Mouse (Mus musculus): ENCODE results near the gene Cd163. TPM values are rescaled to one million over a fixed set of nuclear protein-coding genes. Genes with fewer than 3 reads are reported as not detected.

Gene Cd163
- polyA plus RNA-seq, 1 experiment from 2014 or later: 1.6 TPM

- no peak for ATAC-seq (ENCODE audit: low FRiP score, low TSS enrichment)
- WGBS: 85% methylated on average over 6 of the region's 6 CpGs
Observed at GRCm38 (mm10) chr6:124312292-124312691, 7.8 kb downstream of the Cd163 start.

GRCm38 (mm10) chr6:124320371-124320770 is 15.9 kb downstream of the Cd163 start:
- no peaks in the 10 kb centered on the region for H3K9me3 ChIP-seq (ENCODE audit: control insufficient read depth, low read length)
- no peak overlapping the region for H3K27ac ChIP-seq (replicated peaks)
- H3K36me3 ChIP-seq (ENCODE audit: control insufficient read depth, insufficient read depth, low read length): no peaks in the 10 kb centered on the region
- H3K27me3 ChIP-seq (ENCODE audit: control insufficient read depth, insufficient read depth, low read length): no peaks in the 10 kb centered on the region
- TF ChIP-seq EP300 (optimal IDR thresholded peaks at IDR 0.05) (no peak), CTCF (IDR thresholded peaks at IDR 0.05; ENCODE audit: low read depth) (no peak)
- no peak overlapping the region for H3K9ac ChIP-seq (ENCODE audit: low read length)
- WGBS: 63% methylated on average over 6 of the region's 6 CpGs
- H3K4me3 ChIP-seq (ENCODE audit: low read depth, low read length): no peak overlapping the region
- H3K4me1 ChIP-seq (replicated peaks; ENCODE audit: control insufficient read depth, insufficient read depth): no peaks in the 10 kb centered on the region
- ATAC-seq (ENCODE audit: low FRiP score, low TSS enrichment) (no peak), DNase-seq (ENCODE audit: low spot score) (no peak)
- no peak overlapping the region for H3K4me2 ChIP-seq (replicated peaks; ENCODE audit: low read depth)

More at GRCm38 (mm10) chr6:124312292-124312691, 7.8 kb downstream of the Cd163 start:
- Histone ChIP-seq H3K4me2 (replicated peaks; ENCODE audit: low read depth) (no peak overlapping the region), H3K36me3 (ENCODE audit: control insufficient read depth, insufficient read depth, low read length) (no peaks in the 10 kb centered on the region), H3K9me3 (ENCODE audit: control insufficient read depth, low read length) (no peaks in the 10 kb centered on the region), H3K27ac (replicated peaks) (no peak overlapping the region), H3K27me3 (ENCODE audit: control insufficient read depth, insufficient read depth, low read length) (no peaks in the 10 kb centered on the region), H3K9ac (ENCODE audit: low read length) (no peak overlapping the region), H3K4me3 (ENCODE audit: low read depth, low read length) (no peak overlapping the region), H3K4me1 (replicated peaks; ENCODE audit: control insufficient read depth, insufficient read depth) (no peaks in the 10 kb centered on the region)
- no peak for TF ChIP-seq EP300 (optimal IDR thresholded peaks at IDR 0.05)
- no peak for DNase-seq (ENCODE audit: low spot score)

GRCm38 (mm10) chr6:124321481-124322475 is 17.3 kb downstream of the Cd163 start:
- H3K9me3 ChIP-seq (ENCODE audit: control insufficient read depth, low read length): no peaks in the 10 kb centered on the region
- ATAC-seq (ENCODE audit: low FRiP score, low TSS enrichment) (no peak), DNase-seq (ENCODE audit: low spot score) (no peak)
- no peak overlapping the region for H3K27ac ChIP-seq (replicated peaks)
- no peaks in the 10 kb centered on the region for H3K36me3 ChIP-seq (ENCODE audit: control insufficient read depth, insufficient read depth, low read length)
- no peak overlapping the region for H3K4me3 ChIP-seq (ENCODE audit: low read depth, low read length)
- no peaks in the 10 kb centered on the region for H3K4me1 ChIP-seq (replicated peaks; ENCODE audit: control insufficient read depth, insufficient read depth)
- H3K27me3 ChIP-seq (ENCODE audit: control insufficient read depth, insufficient read depth, low read length): no peaks in the 10 kb centered on the region
- 74% methylated on average over 16 of the region's 16 CpGs for WGBS
- no peak overlapping the region for H3K4me2 ChIP-seq (replicated peaks; ENCODE audit: low read depth)
- TF ChIP-seq EP300 (optimal IDR thresholded peaks at IDR 0.05): no peak
- TF ChIP-seq CTCF (IDR thresholded peaks at IDR 0.05; ENCODE audit: low read depth): no peak
- no peak overlapping the region for H3K9ac ChIP-seq (ENCODE audit: low read length)

GRCm38 (mm10) chr6:124328394-124328991 is 24.0 kb downstream of the Cd163 start:
- Histone ChIP-seq H3K4me1 (replicated peaks; ENCODE audit: control insufficient read depth, insufficient read depth) (no peaks in the 10 kb centered on the region), H3K9me3 (ENCODE audit: control insufficient read depth, low read length) (no peaks in the 10 kb centered on the region), H3K4me3 (ENCODE audit: low read depth, low read length) (no peak overlapping the region), H3K4me2 (replicated peaks; ENCODE audit: low read depth) (no peak overlapping the region), H3K36me3 (ENCODE audit: control insufficient read depth, insufficient read depth, low read length) (no peaks in the 10 kb centered on the region), H3K27me3 (ENCODE audit: control insufficient read depth, insufficient read depth, low read length) (no peaks in the 10 kb centered on the region), H3K9ac (ENCODE audit: low read length) (no peak overlapping the region), H3K27ac (replicated peaks) (no peak overlapping the region)
- no peak for ATAC-seq (ENCODE audit: low FRiP score, low TSS enrichment)
- TF ChIP-seq CTCF (IDR thresholded peaks at IDR 0.05; ENCODE audit: low read depth): no peak
- TF ChIP-seq EP300 (optimal IDR thresholded peaks at IDR 0.05): no peak
- DNase-seq (ENCODE audit: low spot score): no peak
- 81% methylated on average over 3 of the region's 3 CpGs for WGBS

- no peaks in the 10 kb centered on the region for H3K9me3 ChIP-seq (ENCODE audit: control insufficient read depth, low read length)
- H3K4me2 ChIP-seq (replicated peaks; ENCODE audit: low read depth): no peak overlapping the region
- DNase-seq (ENCODE audit: low spot score) (no peak), ATAC-seq (ENCODE audit: low FRiP score, low TSS enrichment) (no peak)
- no peaks in the 10 kb centered on the region for H3K36me3 ChIP-seq (ENCODE audit: control insufficient read depth, insufficient read depth, low read length)
- WGBS: 90% methylated on average over 7 of the region's 7 CpGs
- TF ChIP-seq EP300 (optimal IDR thresholded peaks at IDR 0.05): no peak
- peak; percentile 27 for TF ChIP-seq CTCF (IDR thresholded peaks at IDR 0.05; ENCODE audit: low read depth)
- H3K4me3 ChIP-seq (ENCODE audit: low read depth, low read length): no peak overlapping the region
- no peak overlapping the region for H3K9ac ChIP-seq (ENCODE audit: low read length)
- H3K4me1 ChIP-seq (replicated peaks; ENCODE audit: control insufficient read depth, insufficient read depth): no peaks in the 10 kb centered on the region
- no peak overlapping the region for H3K27ac ChIP-seq (replicated peaks)
- H3K27me3 ChIP-seq (ENCODE audit: control insufficient read depth, insufficient read depth, low read length): no peaks in the 10 kb centered on the region
Observed at GRCm38 (mm10) chr6:124329622-124330021, 25.2 kb downstream of the Cd163 start.

- 84% methylated on average over 4 of the region's 4 CpGs for WGBS
Observed at GRCm38 (mm10) chr6:124345096-124345495, 40.6 kb downstream of the Cd163 start.

More at GRCm38 (mm10) chr6:124345096-124345495, 40.6 kb downstream of the Cd163 start:
- H3K9me3 ChIP-seq (ENCODE audit: control insufficient read depth, low read length): no peaks in the 10 kb centered on the region
- H3K9ac ChIP-seq (ENCODE audit: low read length): no peak overlapping the region
- H3K36me3 ChIP-seq (ENCODE audit: control insufficient read depth, insufficient read depth, low read length): no peaks in the 10 kb centered on the region
- no peak overlapping the region for H3K4me3 ChIP-seq (ENCODE audit: low read depth, low read length)
- no peak for DNase-seq (ENCODE audit: low spot score)
- no peak for ATAC-seq (ENCODE audit: low FRiP score, low TSS enrichment)
- no peaks in the 10 kb centered on the region for H3K4me1 ChIP-seq (replicated peaks; ENCODE audit: control insufficient read depth, insufficient read depth)
- no peak overlapping the region for H3K27ac ChIP-seq (replicated peaks)
- TF ChIP-seq EP300 (optimal IDR thresholded peaks at IDR 0.05) (no peak), CTCF (IDR thresholded peaks at IDR 0.05; ENCODE audit: low read depth) (no peak)
- no peak overlapping the region for H3K4me2 ChIP-seq (replicated peaks; ENCODE audit: low read depth)
- no peaks in the 10 kb centered on the region for H3K27me3 ChIP-seq (ENCODE audit: control insufficient read depth, insufficient read depth, low read length)

All from stomach, postnatal 0 days (tissue).